Mouse (Mus musculus) forebrain, postnatal 0 days (tissue): ENCODE measurements at regions not wholly inside any gene's neighbourhood (a gene's known extent, or its start where the extent isn't known, plus 50 kb on each side); places are given as distances from the start of the nearest gene placed in this dataset.

Experiments
- ATAC-seq: fragments of 200-750 bp; cut with Nextera tagmentation; 2 replicates; pipeline ENCODE4 v1.8.0; 2017; ENCODE audit warnings: mild to moderate bottlenecking, moderate library complexity
- DNase-seq: peaks from one replicate; pipeline ENCODE4 v3.0.0-alpha.2; 2015
- H3K27ac ChIP-seq: fragments of 300-500 bp; sonication (generic); 2 replicates; pipeline ENCODE4 v1.5.1; 2014; ENCODE audit warnings: low read depth, mild to moderate bottlenecking, antibody characterized with exemption, low read length, moderate library complexity, mixed read lengths
- H3K27me3 ChIP-seq: fragments of 300-500 bp; sonication (generic); 2 replicates; pipeline ENCODE4 v1.6.1; 2014; ENCODE audit warnings: mild to moderate bottlenecking, low read length, mixed read lengths; ENCODE audit not compliant: insufficient read depth
- H3K36me3 ChIP-seq: fragments of 300-500 bp; sonication (generic); 2 replicates; pipeline ENCODE4 v1.6.1; 2014; ENCODE audit warnings: mild to moderate bottlenecking, moderate library complexity; ENCODE audit not compliant: insufficient read depth
- H3K4me1 ChIP-seq: fragments of 300-500 bp; sonication (generic); 2 replicates; pipeline ENCODE4 v1.6.1; 2014; ENCODE audit warnings: antibody characterized with exemption; ENCODE audit not compliant: insufficient read depth
- H3K4me2 ChIP-seq: fragments of 300-500 bp; sonication (generic); 2 replicates; pipeline ENCODE4 v1.6.1; 2014; ENCODE audit warnings: low read depth, mild to moderate bottlenecking, moderate library complexity
- H3K4me3 ChIP-seq: fragments of 300-500 bp; sonication (generic); 2 replicates; pipeline ENCODE4 v1.5.1; 2014; ENCODE audit warnings: low read depth, low read length, mixed read lengths
- H3K9ac ChIP-seq: fragments of 300-500 bp; sonication (generic); 2 replicates; pipeline ENCODE4 v1.6.1; 2014; ENCODE audit warnings: mild to moderate bottlenecking
- H3K9me3 ChIP-seq: fragments of 300-500 bp; sonication (generic); 2 replicates; pipeline ENCODE4 v1.6.1; 2016; ENCODE audit warnings: low read length
- CTCF ChIP-seq: sonication (generic); IDR thresholded peaks from 2 replicates; pipeline ENCODE4 v1.5.1; 2016; ENCODE audit warnings: antibody characterized with exemption, control low read depth, low read depth
- WGBS: fragments of 180-500 bp; shearing (Covaris S2); extraction: QIAGEN DNeasy Blood & Tissue Kit; methylation state at CpG from one replicate; pipeline ENCODE4 v1.1.7; 2014; 5-methylcytosine and 5-hydroxymethylcytosine counted together

GRCm38 (mm10) chr4:56411024-56411636 lies 328.7 kb upstream of the Gm26657 start:
- TF ChIP-seq CTCF, result no peak
- peak; percentile 79 for ATAC-seq
- WGBS, result 7% methylated on average over 1 of the region's 1 CpGs

GRCm38 (mm10) chr4:56393793-56394192 lies 346.1 kb upstream of the Gm26657 start:
- DNase-seq (no peak), ATAC-seq (no peak)
- Histone ChIP-seq H3K27ac (no peak overlapping the region), H3K4me1 (no peaks in the 10 kb centered on the region), H3K9ac (no peak overlapping the region), H3K27me3 (no peaks in the 10 kb centered on the region; the same call in 1 of the 2 replicates), H3K36me3 (no peaks in the 10 kb centered on the region), H3K9me3 (no peaks in the 10 kb centered on the region), H3K4me2 (no peak overlapping the region), H3K4me3 (no peak overlapping the region)
- no peak for TF ChIP-seq CTCF

More at GRCm38 (mm10) chr4:56411024-56411636, 328.7 kb upstream of the Gm26657 start:
- no peaks in the 10 kb centered on the region for H3K36me3 ChIP-seq
- no peak overlapping the region for H3K9ac ChIP-seq
- H3K27ac ChIP-seq, result no peak overlapping the region
- peaks cover 3% of the 10 kb centered on the region; the same call in 1 of the 2 replicates for H3K27me3 ChIP-seq
- no peak overlapping the region for H3K4me2 ChIP-seq
- no peak overlapping the region for H3K4me3 ChIP-seq
- H3K4me1 ChIP-seq, result 0 out of 2 replicates have a peak, but pooled peaks cover 3% of the 10 kb centered on the region
- peak; percentile 57 for DNase-seq
- no peaks in the 10 kb centered on the region for H3K9me3 ChIP-seq

- no peak overlapping the region for H3K9ac ChIP-seq
- H3K4me1 ChIP-seq, result no peaks in the 10 kb centered on the region
- 80% methylated on average over 3 of the region's 3 CpGs for WGBS
- no peaks in the 10 kb centered on the region for H3K36me3 ChIP-seq
- H3K4me2 ChIP-seq, result no peak overlapping the region
- TF ChIP-seq CTCF, result no peak
- H3K4me3 ChIP-seq, result no peak overlapping the region
- DNase-seq, result no peak
- H3K9me3 ChIP-seq, result no peaks in the 10 kb centered on the region
- ATAC-seq, result no peak
- no peaks in the 10 kb centered on the region for H3K27me3 ChIP-seq
- H3K27ac ChIP-seq, result no peak overlapping the region
These were observed 352.8 kb upstream of the Gm26657 start for GRCm38 (mm10) chr4:56387051-56387450.

- no peaks in the 10 kb centered on the region for H3K36me3 ChIP-seq
- WGBS, result 35% methylated on average over 5 of the region's 5 CpGs
- no peak overlapping the region for H3K9ac ChIP-seq
- no peaks in the 10 kb centered on the region for H3K27me3 ChIP-seq
- H3K27ac ChIP-seq, result no peak overlapping the region
- no peak overlapping the region for H3K4me2 ChIP-seq
- H3K4me3 ChIP-seq, result no peak overlapping the region
- DNase-seq, result peak; percentile 37
- TF ChIP-seq CTCF, result no peak
- no peaks in the 10 kb centered on the region; the same call in 1 of the 2 replicates for H3K4me1 ChIP-seq
- ATAC-seq, result peak; percentile 84
- H3K9me3 ChIP-seq, result no peaks in the 10 kb centered on the region
These were observed 364.1 kb upstream of the Gm26657 start for GRCm38 (mm10) chr4:56375745-56376144.

- H3K36me3 ChIP-seq, result no peaks in the 10 kb centered on the region
- no peak for DNase-seq
- WGBS, result 84% methylated on average over 3 of the region's 3 CpGs
- no peak overlapping the region for H3K27ac ChIP-seq
- TF ChIP-seq CTCF, result peak; percentile 34; the same call in 1 of the 2 replicates
- H3K4me1 ChIP-seq, result no peaks in the 10 kb centered on the region; the same call in 1 of the 2 replicates
- H3K9ac ChIP-seq, result no peak overlapping the region
- H3K4me2 ChIP-seq, result no peak overlapping the region
- H3K27me3 ChIP-seq, result no peaks in the 10 kb centered on the region
- H3K4me3 ChIP-seq, result no peak overlapping the region
- ATAC-seq, result no peak
- H3K9me3 ChIP-seq, result no peaks in the 10 kb centered on the region
These were observed 365.4 kb upstream of the Gm26657 start for GRCm38 (mm10) chr4:56374466-56374865.

GRCm38 (mm10) chr4:56373746-56374145 lies 366.1 kb upstream of the Gm26657 start:
- H3K4me3 ChIP-seq, result no peak overlapping the region
- no peak overlapping the region for H3K9ac ChIP-seq
- 82% methylated on average over 4 of the region's 4 CpGs for WGBS
- TF ChIP-seq CTCF, result no peak
- no peaks in the 10 kb centered on the region; the same call in 1 of the 2 replicates for H3K4me1 ChIP-seq
- ATAC-seq (no peak), DNase-seq (no peak)
- H3K27me3 ChIP-seq, result no peaks in the 10 kb centered on the region
- H3K36me3 ChIP-seq, result no peaks in the 10 kb centered on the region
- no peak overlapping the region for H3K27ac ChIP-seq
- no peak overlapping the region for H3K4me2 ChIP-seq
- no peaks in the 10 kb centered on the region for H3K9me3 ChIP-seq

- Histone ChIP-seq H3K9me3 (no peaks in the 10 kb centered on the region), H3K36me3 (no peaks in the 10 kb centered on the region), H3K27me3 (no peaks in the 10 kb centered on the region), H3K4me3 (no peak overlapping the region), H3K9ac (no peak overlapping the region), H3K27ac (no peak overlapping the region), H3K4me1 (no peaks in the 10 kb centered on the region; the same call in 1 of the 2 replicates), H3K4me2 (no peak overlapping the region)
- no peak for TF ChIP-seq CTCF
- 78% methylated on average over 4 of the region's 4 CpGs for WGBS
- DNase-seq (no peak), ATAC-seq (no peak)
These were observed 366.7 kb upstream of the Gm26657 start for GRCm38 (mm10) chr4:56373167-56373566.
